Mouse (Mus musculus) inflammation-experienced regulatory T-cells, adult 6 months (primary cell): Measurements from ENCODE around the gene Kat6b. TPM values are rescaled to one million over a fixed set of nuclear protein-coding genes. Genes with fewer than 3 reads are reported as not detected.

Experiments
- ATAC-seq: one replicate; pipeline ENCODE4 v1.8.0; 2017
- polyA plus RNA-seq, 3 experiments: library from polyadenylated mRNA; unstranded; fragments of 100-300 nt; shearing (Covaris generic); gene quantifications; one replicate each; pipeline ENCODE4 v1.2.1; 2017

Kat6b gene
- polyA plus RNA-seq, 3 experiments from 2014 or later, result 9.0 to 23.5 (median 20.5) TPM

DNA sequence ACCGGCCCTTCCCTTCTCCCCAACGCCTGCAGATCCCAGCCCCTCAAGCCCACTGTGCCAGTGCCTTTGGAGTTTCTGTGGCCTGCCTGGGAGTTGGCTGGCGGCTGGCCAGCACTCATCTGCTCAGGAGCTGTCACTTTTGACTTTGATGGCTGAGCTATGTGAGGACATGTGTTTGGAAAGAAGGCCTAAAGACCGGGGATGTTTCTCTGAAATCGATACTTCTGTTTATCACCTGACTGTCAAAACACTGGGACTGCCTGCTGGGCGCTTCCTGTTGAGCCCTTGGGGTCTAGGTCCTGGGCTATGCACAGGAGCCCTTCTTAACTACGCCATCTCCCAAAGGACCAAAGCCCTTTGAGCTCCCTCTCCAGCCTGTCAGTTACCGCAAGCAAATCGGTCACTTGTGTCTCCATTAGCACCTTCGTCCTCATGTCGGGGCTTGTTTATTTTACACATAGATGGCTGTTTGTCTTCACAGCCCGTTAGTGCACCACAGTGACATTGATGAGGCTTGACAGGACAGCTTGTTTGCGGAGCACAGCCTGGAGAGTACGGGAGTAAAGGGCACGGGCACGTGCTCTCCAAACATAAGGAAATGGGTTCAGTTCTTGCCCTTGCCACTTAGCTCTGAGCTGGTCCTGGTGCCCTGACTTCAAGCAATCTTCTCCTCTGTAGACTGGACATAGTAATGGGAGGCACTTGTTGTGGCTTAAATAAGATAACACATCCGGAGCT lies 238.6 kb downstream of the Kat6b start:
- no peak for ATAC-seq

DNA sequence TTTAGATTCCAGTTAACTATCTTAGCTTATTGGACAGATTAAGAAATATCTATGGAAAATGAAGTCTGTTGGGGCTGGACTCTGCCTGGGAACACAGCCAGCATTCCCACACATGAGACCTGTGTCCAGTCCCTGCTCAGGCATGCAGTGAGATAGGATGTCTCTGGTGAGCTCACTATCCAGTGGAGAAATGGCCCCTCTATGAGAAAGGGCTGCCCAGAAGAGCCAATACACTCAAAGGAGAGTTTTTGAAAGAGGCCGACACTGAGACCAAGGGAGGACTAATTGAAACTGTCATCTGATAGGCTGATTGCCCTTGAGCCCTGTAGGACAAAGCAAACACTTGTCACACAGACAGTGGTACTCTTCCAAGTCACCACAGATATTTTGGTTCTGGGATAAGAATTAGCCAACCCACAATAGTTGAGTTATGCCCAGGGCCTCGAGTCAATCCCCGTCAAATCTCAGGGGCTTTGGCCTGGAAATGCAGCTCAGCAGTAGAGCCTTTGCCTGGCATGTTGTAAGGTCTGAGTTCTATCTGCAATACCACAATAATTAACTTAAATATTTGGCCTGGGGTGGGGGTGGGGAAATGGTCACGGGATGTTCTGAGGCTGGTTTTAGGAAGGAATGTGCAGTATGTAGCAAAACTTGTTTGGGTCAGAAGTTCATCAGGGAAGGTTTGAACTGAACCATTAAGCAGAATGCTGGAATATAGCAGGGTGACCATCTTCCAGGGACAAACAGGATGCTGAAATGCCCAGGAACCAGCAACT lies 239.4 kb downstream of the Kat6b start:
- ATAC-seq, result no peak

Other genes with a start within 250 kb of the Kat6b start
- gene Dupd1, start 233.1 kb downstream of the Kat6b start, polyA plus RNA-seq, result not detected